Mouse (Mus musculus): ENCODE measurements around the gene Il17rb. TPM values are rescaled to one million over a fixed set of nuclear protein-coding genes. Genes with fewer than 3 reads are reported as not detected.

Il17rb gene
- 1 to 10 TPM in 1 of 2 experiments, under 1 TPM in 1; 0.89 to 1.2 TPM for total RNA-seq (2021)

DNA sequence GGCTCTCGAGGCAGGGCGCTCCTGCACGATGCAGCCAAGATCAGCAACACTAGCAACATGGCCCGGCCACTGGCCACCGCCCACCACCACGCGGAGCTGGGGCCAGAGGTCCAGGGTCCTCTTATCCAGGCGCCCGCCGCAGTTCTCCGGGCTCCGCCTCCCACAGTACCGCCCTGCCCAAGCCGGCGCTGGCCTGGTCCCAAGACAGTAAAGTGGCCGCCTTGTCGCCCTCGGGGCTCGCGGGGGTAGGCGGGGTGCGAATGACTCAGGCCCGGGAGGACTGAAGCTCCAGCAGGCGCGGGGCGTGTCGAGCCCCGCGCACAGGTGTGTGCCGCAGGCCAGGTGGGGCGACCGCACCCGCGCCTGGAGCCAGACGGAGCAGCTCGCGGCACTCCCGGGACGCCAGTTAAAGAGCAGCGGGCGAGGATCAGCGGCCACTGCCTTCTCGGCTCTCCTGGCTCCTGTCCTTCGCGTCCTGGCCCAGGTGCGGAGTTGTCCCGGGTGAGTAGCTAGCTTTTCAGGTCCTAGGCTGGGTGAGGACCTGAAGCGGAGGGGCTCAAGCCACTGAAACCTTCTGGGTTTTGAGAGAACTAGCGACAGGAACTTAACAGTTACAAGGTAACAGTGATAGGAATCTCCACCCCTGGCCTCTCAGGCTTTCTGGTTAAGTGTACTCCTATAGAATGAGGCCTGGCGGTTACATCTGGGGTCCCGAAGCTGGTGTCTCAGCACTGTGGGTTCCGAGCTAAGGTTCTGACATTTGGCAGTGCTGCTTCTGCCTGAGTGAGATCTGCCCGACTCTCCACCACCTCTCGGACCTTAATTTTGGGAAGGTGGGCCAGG is at the start of gene Il17rb, which contains the start of gene Chdh:
Il17rb (minus strand) TSS at position 164 of the 843 bp plus-strand sequence.
Chdh (plus strand) TSS at position 291 of the 843 bp plus-strand sequence.
- DNase-seq (ENCODE audit: extremely low spot score in 1 of 2, low spot score in 1 of 2), result peak in 1 of 2 experiments; percentile 50

GRCm38 (mm10) chr14:30056031-30056766 is 47.5 kb upstream of the Il17rb start:
- peak; percentile 7 to 17 for DNase-seq (ENCODE audit: extremely low spot score in 1 of 2, low spot score in 1 of 2)

- no peak for DNase-seq (ENCODE audit: extremely low spot score in 1 of 2, low spot score in 1 of 2)
Measured at GRCm38 (mm10) chr14:30054922-30055321, 46.2 kb upstream of the Il17rb start.

DNA sequence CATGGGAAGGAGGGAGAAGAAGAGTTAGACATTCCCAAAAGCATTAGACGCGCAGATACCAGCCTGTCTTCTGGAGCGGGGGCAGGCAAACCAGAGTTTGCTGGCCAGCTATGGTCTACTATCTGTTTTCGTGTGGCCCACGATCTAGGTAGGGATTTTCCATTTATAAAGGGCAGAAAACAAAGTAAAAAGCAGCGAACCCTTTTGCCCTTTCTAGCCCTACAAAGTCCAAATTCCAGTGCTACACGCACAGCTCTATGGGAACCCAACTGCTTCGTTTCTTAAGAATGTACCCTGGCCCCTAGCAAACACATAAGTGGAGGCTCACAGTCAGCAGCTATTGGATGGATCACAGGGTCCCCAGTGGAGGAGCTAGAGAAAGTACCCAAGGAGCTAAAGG is 41.6 kb upstream of the Il17rb start:
- DNase-seq (ENCODE audit: extremely low spot score in 1 of 2, low spot score in 1 of 2), result no peak

GRCm38 (mm10) chr14:30048049-30048448 is 39.4 kb upstream of the Il17rb start:
- no peak for DNase-seq (ENCODE audit: extremely low spot score in 1 of 2, low spot score in 1 of 2)

DNA sequence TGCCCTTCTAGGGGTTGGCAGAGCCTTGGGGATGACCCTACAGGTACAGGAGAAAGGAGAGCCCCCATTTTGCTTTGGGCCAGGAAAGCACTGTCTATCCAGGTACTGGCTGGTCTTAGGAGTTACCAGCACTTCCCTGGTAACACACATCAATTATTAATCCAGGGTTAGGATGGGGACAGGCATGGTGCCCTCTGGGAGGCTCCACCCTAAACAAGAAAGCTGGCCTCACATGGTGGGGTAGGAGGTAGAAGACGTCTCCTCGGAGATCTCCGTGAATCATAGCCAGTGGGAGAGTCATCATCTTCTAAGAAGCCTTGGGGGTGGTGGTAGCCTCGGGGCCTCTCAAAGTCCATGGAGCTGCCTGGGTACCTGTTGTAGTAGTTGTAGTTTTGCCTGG is 38.3 kb upstream of the Il17rb start:
- no peak for DNase-seq (ENCODE audit: extremely low spot score in 1 of 2, low spot score in 1 of 2)

DNA sequence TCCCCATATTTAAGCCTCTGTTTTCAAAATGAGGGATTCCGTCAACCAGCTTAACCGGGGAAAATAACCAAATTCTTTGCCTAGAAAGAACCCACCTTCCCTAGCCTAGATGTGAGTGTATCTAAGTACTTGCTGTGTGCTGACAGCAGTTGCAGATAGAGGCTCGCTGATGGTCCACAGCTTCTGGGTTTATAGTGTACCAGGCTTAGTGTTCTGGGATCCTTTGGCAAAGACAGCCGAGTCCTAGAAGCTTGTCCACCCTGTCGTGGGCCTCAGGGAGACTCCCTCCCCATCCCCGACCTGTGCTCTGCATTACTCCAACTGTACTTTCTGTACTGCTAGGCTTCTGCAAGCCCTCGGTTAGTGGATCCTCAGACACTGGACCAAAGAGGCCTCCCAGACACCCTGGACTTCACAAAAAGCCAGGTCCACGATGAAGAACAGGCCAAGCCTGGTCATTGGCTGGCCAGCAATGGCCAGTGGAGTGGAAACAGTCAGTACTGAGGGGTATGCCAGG is 37.1 kb upstream of the Il17rb start:
- no peak for DNase-seq (ENCODE audit: extremely low spot score in 1 of 2, low spot score in 1 of 2)

- no peak for DNase-seq (ENCODE audit: extremely low spot score in 1 of 2, low spot score in 1 of 2)
Measured at GRCm38 (mm10) chr14:30045239-30045638, 36.5 kb upstream of the Il17rb start.

GRCm38 (mm10) chr14:30043356-30043940 is 34.8 kb upstream of the Il17rb start:
- no peak for DNase-seq (ENCODE audit: extremely low spot score in 1 of 2, low spot score in 1 of 2)

GRCm38 (mm10) chr14:30041836-30042235 is 33.1 kb upstream of the Il17rb start:
- DNase-seq (ENCODE audit: extremely low spot score in 1 of 2, low spot score in 1 of 2), result no peak

- DNase-seq (ENCODE audit: extremely low spot score in 1 of 2, low spot score in 1 of 2), result no peak
Measured at GRCm38 (mm10) chr14:30039413-30039812, 30.7 kb upstream of the Il17rb start.

- peak; percentile 26 to 39 for DNase-seq (ENCODE audit: extremely low spot score in 1 of 2, low spot score in 1 of 2)
Measured at GRCm38 (mm10) chr14:30038431-30038830, 29.7 kb upstream of the Il17rb start.

DNA sequence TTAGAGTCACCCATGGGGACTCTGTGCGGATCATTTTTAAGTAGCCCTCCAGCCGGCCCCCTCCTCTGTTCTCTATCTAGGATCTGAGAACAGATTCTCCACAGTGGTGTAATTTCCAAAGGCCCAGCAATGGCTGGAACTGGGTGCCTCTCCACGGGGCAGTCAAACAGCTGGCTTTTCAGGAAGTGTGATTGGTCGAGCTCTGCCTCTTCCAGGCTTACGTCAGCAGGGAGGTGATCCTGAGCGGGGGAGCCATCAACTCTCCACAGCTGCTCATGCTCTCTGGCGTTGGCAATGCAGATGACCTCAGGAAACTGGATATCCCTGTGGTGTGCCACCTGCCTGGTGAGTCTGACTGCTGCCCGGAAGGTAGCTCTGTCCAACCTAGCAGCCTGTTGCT is 24.7 kb upstream of the Il17rb start:
- DNase-seq (ENCODE audit: extremely low spot score in 1 of 2, low spot score in 1 of 2), result no peak

- DNase-seq (ENCODE audit: extremely low spot score in 1 of 2, low spot score in 1 of 2), result peak in 1 of 2 experiments; percentile 25
Measured at GRCm38 (mm10) chr14:30027378-30027777, 18.7 kb upstream of the Il17rb start.

GRCm38 (mm10) chr14:30024387-30024786 is 15.7 kb upstream of the Il17rb start:
- DNase-seq (ENCODE audit: extremely low spot score in 1 of 2, low spot score in 1 of 2), result no peak

GRCm38 (mm10) chr14:30022471-30022870 is 13.8 kb upstream of the Il17rb start:
- no peak for DNase-seq (ENCODE audit: extremely low spot score in 1 of 2, low spot score in 1 of 2)

- DNase-seq (ENCODE audit: extremely low spot score in 1 of 2, low spot score in 1 of 2), result no peak
Measured at GRCm38 (mm10) chr14:30019792-30020575, 11.3 kb upstream of the Il17rb start.

DNA sequence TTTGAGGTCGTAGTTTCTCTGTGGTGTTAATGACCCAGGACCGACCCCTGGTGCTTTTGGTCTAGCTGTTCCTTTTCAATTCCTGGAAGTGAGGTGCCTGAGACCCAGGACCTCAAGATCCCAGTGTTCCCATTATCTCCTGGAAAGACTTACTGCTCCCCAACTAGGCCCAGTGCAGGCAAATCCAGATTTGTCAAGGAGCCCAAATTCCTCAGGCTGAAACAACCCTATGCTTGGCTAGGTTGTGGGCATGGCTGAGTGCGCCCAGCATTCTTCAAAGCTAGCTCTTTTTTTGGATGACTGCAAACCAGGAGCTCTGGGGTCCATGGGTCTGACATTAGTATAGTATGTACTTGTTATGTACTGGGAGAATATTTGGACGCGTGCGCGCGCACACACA is 10.7 kb upstream of the Il17rb start:
- DNase-seq (ENCODE audit: extremely low spot score in 1 of 2, low spot score in 1 of 2), result no peak

- no peak for DNase-seq (ENCODE audit: extremely low spot score in 1 of 2, low spot score in 1 of 2)
Measured at GRCm38 (mm10) chr14:30018846-30019245, 10.2 kb upstream of the Il17rb start.

- no peak for DNase-seq (ENCODE audit: extremely low spot score in 1 of 2, low spot score in 1 of 2)
Measured at GRCm38 (mm10) chr14:30018463-30018801, 9.7 kb upstream of the Il17rb start.

Measured in layer of hippocampus, postnatal 25 days (tissue).